Mouse (Mus musculus): ENCODE measurements at regions not wholly inside any gene's neighbourhood (a gene's known extent, or its start where the extent isn't known, plus 50 kb on each side); places are given as distances from the start of the nearest gene placed in this dataset.

- Histone ChIP-seq H3K4me1 (ENCODE audit: insufficient read depth) (no peaks in the 10 kb centered on the region), H3K9me3 (ENCODE audit: low read length) (no peaks in the 10 kb centered on the region), H3K27me3 (ENCODE audit: insufficient read depth, low read length) (no peaks in the 10 kb centered on the region), H3K4me2 (ENCODE audit: low read depth, low read length) (no peak overlapping the region), H3K27ac (ENCODE audit: low read depth) (no peak overlapping the region), H3K36me3 (replicated peaks; ENCODE audit: insufficient read depth, low read length) (no peaks in the 10 kb centered on the region), H3K4me3 (ENCODE audit: low read depth, low read length) (no peak overlapping the region), H3K9ac (replicated peaks) (no peak overlapping the region)
- DNase-seq (no peak), ATAC-seq (no peak)
- TF ChIP-seq CTCF (IDR thresholded peaks at IDR 0.05; ENCODE audit: low read depth) = no peak
- no peak for TF ChIP-seq EP300 (IDR thresholded peaks at IDR 0.05; ENCODE audit: low read depth)
- 58% methylated on average over 1 of the region's 1 CpGs for WGBS (ENCODE audit: insufficient replicate concordance)
Observed at GRCm38 (mm10) chr13:10696181-10696977, 335.7 kb upstream of the Chrm3 start.

GRCm38 (mm10) chr13:10691307-10691706 lies 330.7 kb upstream of the Chrm3 start:
- no peaks in the 10 kb centered on the region for H3K9me3 ChIP-seq (ENCODE audit: low read length)

GRCm38 (mm10) chr13:10687379-10687778 lies 326.7 kb upstream of the Chrm3 start:
- Histone ChIP-seq H3K27me3 (ENCODE audit: insufficient read depth, low read length) (no peaks in the 10 kb centered on the region), H3K36me3 (replicated peaks; ENCODE audit: insufficient read depth, low read length) (no peaks in the 10 kb centered on the region), H3K9me3 (ENCODE audit: low read length) (no peaks in the 10 kb centered on the region), H3K4me3 (ENCODE audit: low read depth, low read length) (no peak overlapping the region), H3K27ac (ENCODE audit: low read depth) (no peak overlapping the region), H3K9ac (replicated peaks) (no peak overlapping the region), H3K4me1 (ENCODE audit: insufficient read depth) (no peaks in the 10 kb centered on the region), H3K4me2 (ENCODE audit: low read depth, low read length) (no peak overlapping the region)
- no peak for ATAC-seq
- 52% methylated on average over 5 of the region's 5 CpGs for WGBS (ENCODE audit: insufficient replicate concordance)
- no peak for DNase-seq
- no peak for TF ChIP-seq EP300 (IDR thresholded peaks at IDR 0.05; ENCODE audit: low read depth)

More at GRCm38 (mm10) chr13:10691307-10691706, 330.7 kb upstream of the Chrm3 start:
- TF ChIP-seq EP300 (IDR thresholded peaks at IDR 0.05; ENCODE audit: low read depth) (no peak), CTCF (IDR thresholded peaks at IDR 0.05; ENCODE audit: low read depth) (no peak)
- WGBS (ENCODE audit: insufficient replicate concordance) = 73% methylated on average over 2 of the region's 2 CpGs
- Histone ChIP-seq H3K27ac (ENCODE audit: low read depth) (no peak overlapping the region), H3K36me3 (replicated peaks; ENCODE audit: insufficient read depth, low read length) (no peaks in the 10 kb centered on the region), H3K27me3 (ENCODE audit: insufficient read depth, low read length) (no peaks in the 10 kb centered on the region), H3K9ac (replicated peaks) (no peak overlapping the region), H3K4me1 (ENCODE audit: insufficient read depth) (no peaks in the 10 kb centered on the region), H3K4me3 (ENCODE audit: low read depth, low read length) (no peak overlapping the region), H3K4me2 (ENCODE audit: low read depth, low read length) (no peak overlapping the region)
- no peak for ATAC-seq
- no peak for DNase-seq

GRCm38 (mm10) chr13:10654086-10654422 lies 293.4 kb upstream of the Chrm3 start:
- no peak for DNase-seq
- no peak overlapping the region for H3K27ac ChIP-seq (ENCODE audit: low read depth)
- 44% methylated on average over 2 of the region's 2 CpGs for WGBS (ENCODE audit: insufficient replicate concordance)
- no peaks in the 10 kb centered on the region for H3K36me3 ChIP-seq (replicated peaks; ENCODE audit: insufficient read depth, low read length)
- ATAC-seq = no peak
- no peak overlapping the region for H3K9ac ChIP-seq (replicated peaks)
- H3K4me2 ChIP-seq (ENCODE audit: low read depth, low read length) = no peak overlapping the region
- H3K9me3 ChIP-seq (ENCODE audit: low read length) = no peaks in the 10 kb centered on the region
- H3K27me3 ChIP-seq (ENCODE audit: insufficient read depth, low read length) = no peaks in the 10 kb centered on the region
- H3K4me3 ChIP-seq (ENCODE audit: low read depth, low read length) = no peak overlapping the region
- no peaks in the 10 kb centered on the region for H3K4me1 ChIP-seq (ENCODE audit: insufficient read depth)
- no peak for TF ChIP-seq CTCF (IDR thresholded peaks at IDR 0.05; ENCODE audit: low read depth)
- TF ChIP-seq EP300 (IDR thresholded peaks at IDR 0.05; ENCODE audit: low read depth) = no peak

GRCm38 (mm10) chr13:10653376-10654085 lies 292.9 kb upstream of the Chrm3 start:
- no peak overlapping the region for H3K4me3 ChIP-seq (ENCODE audit: low read depth, low read length)
- TF ChIP-seq EP300 (IDR thresholded peaks at IDR 0.05; ENCODE audit: low read depth) (no peak), CTCF (IDR thresholded peaks at IDR 0.05; ENCODE audit: low read depth) (no peak)
- no peak overlapping the region for H3K9ac ChIP-seq (replicated peaks)
- DNase-seq (no peak), ATAC-seq (no peak)
- no peak overlapping the region for H3K27ac ChIP-seq (ENCODE audit: low read depth)
- 64% methylated on average over 9 of the region's 9 CpGs for WGBS (ENCODE audit: insufficient replicate concordance)
- H3K4me1 ChIP-seq (ENCODE audit: insufficient read depth) = no peaks in the 10 kb centered on the region
- no peaks in the 10 kb centered on the region for H3K9me3 ChIP-seq (ENCODE audit: low read length)
- no peaks in the 10 kb centered on the region for H3K27me3 ChIP-seq (ENCODE audit: insufficient read depth, low read length)
- H3K36me3 ChIP-seq (replicated peaks; ENCODE audit: insufficient read depth, low read length) = no peaks in the 10 kb centered on the region
- no peak overlapping the region for H3K4me2 ChIP-seq (ENCODE audit: low read depth, low read length)

- no peak overlapping the region for H3K27ac ChIP-seq (ENCODE audit: low read depth)
- no peaks in the 10 kb centered on the region for H3K9me3 ChIP-seq (ENCODE audit: low read length)
- H3K4me3 ChIP-seq (ENCODE audit: low read depth, low read length) = no peak overlapping the region
- no peak overlapping the region for H3K4me2 ChIP-seq (ENCODE audit: low read depth, low read length)
- H3K36me3 ChIP-seq (replicated peaks; ENCODE audit: insufficient read depth, low read length) = no peaks in the 10 kb centered on the region
- H3K27me3 ChIP-seq (ENCODE audit: insufficient read depth, low read length) = no peaks in the 10 kb centered on the region
- TF ChIP-seq CTCF (IDR thresholded peaks at IDR 0.05; ENCODE audit: low read depth) = no peak
- no peak for TF ChIP-seq EP300 (IDR thresholded peaks at IDR 0.05; ENCODE audit: low read depth)
- peak; percentile 21 for ATAC-seq
- H3K4me1 ChIP-seq (ENCODE audit: insufficient read depth) = no peaks in the 10 kb centered on the region
- no peak for DNase-seq
- WGBS (ENCODE audit: insufficient replicate concordance) = 55% methylated on average over 4 of the region's 4 CpGs
- no peak overlapping the region for H3K9ac ChIP-seq (replicated peaks)
Observed at GRCm38 (mm10) chr13:10636859-10637258, 276.2 kb upstream of the Chrm3 start.

Measured in liver, postnatal 0 days (tissue).